Mouse (Mus musculus): ENCODE data around the gene Hdac11. TPM values are rescaled to one million over a fixed set of nuclear protein-coding genes. Genes with fewer than 3 reads are reported as not detected.
A peak's percentile ranks its signal among the peaks of the same experiment; 100 is the strongest.

Hdac11 gene
- polyA plus RNA-seq, 1 experiment from 2014 or later, result 13.2 TPM

- no peak overlapping the region for H3K9ac ChIP-seq (ENCODE audit: low read depth, low read length)
- DNase-seq (ENCODE audit: low spot score), result peak; percentile 51
Measured at GRCm38 (mm10) chr6:91146443-91147151, 9.9 kb upstream of the Hdac11 start.

GRCm38 (mm10) chr6:91147152-91147770 is 9.2 kb upstream of the Hdac11 start:
- H3K36me3 ChIP-seq (ENCODE audit: control insufficient read depth, insufficient read depth, low read length), result no peaks in the 10 kb centered on the region
- H3K9me3 ChIP-seq (ENCODE audit: control insufficient read depth, low read length), result no peaks in the 10 kb centered on the region
- no peak overlapping the region for H3K4me2 ChIP-seq (replicated peaks; ENCODE audit: low read depth, low read length)
- ATAC-seq (ENCODE audit: low FRiP score) (peak; percentile 93), DNase-seq (ENCODE audit: low spot score) (peak; percentile 70)
- WGBS, result 80% methylated on average over 2 of the region's 2 CpGs
- H3K4me3 ChIP-seq (ENCODE audit: low read depth, low read length), result no peak overlapping the region
- H3K9ac ChIP-seq (ENCODE audit: low read depth, low read length), result no peak overlapping the region
- H3K4me1 ChIP-seq (replicated peaks; ENCODE audit: control insufficient read depth, insufficient read depth, low read length), result peaks cover 10% of the 10 kb centered on the region; the same call in 1 of the 2 replicates
- H3K27ac ChIP-seq (ENCODE audit: low read depth, low read length), result peak overlapping the region; percentile 77
- no peaks in the 10 kb centered on the region for H3K27me3 ChIP-seq (ENCODE audit: control insufficient read depth, insufficient read depth, low read length)

More at GRCm38 (mm10) chr6:91146443-91147151, 9.9 kb upstream of the Hdac11 start:
- H3K4me2 ChIP-seq (replicated peaks; ENCODE audit: low read depth, low read length), result no peak overlapping the region
- peak overlapping the region; percentile 77 for H3K27ac ChIP-seq (ENCODE audit: low read depth, low read length)
- ATAC-seq (ENCODE audit: low FRiP score), result peak; percentile 90
- H3K27me3 ChIP-seq (ENCODE audit: control insufficient read depth, insufficient read depth, low read length), result no peaks in the 10 kb centered on the region
- no peak overlapping the region for H3K4me3 ChIP-seq (ENCODE audit: low read depth, low read length)
- peaks cover 10% of the 10 kb centered on the region; the same call in 1 of the 2 replicates for H3K4me1 ChIP-seq (replicated peaks; ENCODE audit: control insufficient read depth, insufficient read depth, low read length)
- no peaks in the 10 kb centered on the region for H3K36me3 ChIP-seq (ENCODE audit: control insufficient read depth, insufficient read depth, low read length)
- WGBS, result 35% methylated on average over 5 of the region's 5 CpGs
- no peaks in the 10 kb centered on the region for H3K9me3 ChIP-seq (ENCODE audit: control insufficient read depth, low read length)

- Histone ChIP-seq H3K4me3 (ENCODE audit: low read depth, low read length) (no peak overlapping the region), H3K36me3 (ENCODE audit: control insufficient read depth, insufficient read depth, low read length) (no peaks in the 10 kb centered on the region), H3K27ac (ENCODE audit: low read depth, low read length) (peak overlapping the region; percentile 19; the same call in 1 of the 2 replicates), H3K4me2 (replicated peaks; ENCODE audit: low read depth, low read length) (0 out of 2 replicates have a peak overlapping the region, but pooled peaks have one; percentile 24), H3K9me3 (ENCODE audit: control insufficient read depth, low read length) (no peaks in the 10 kb centered on the region), H3K27me3 (ENCODE audit: control insufficient read depth, insufficient read depth, low read length) (no peaks in the 10 kb centered on the region), H3K4me1 (replicated peaks; ENCODE audit: control insufficient read depth, insufficient read depth, low read length) (peaks cover 8% of the 10 kb centered on the region), H3K9ac (ENCODE audit: low read depth, low read length) (no peak overlapping the region; the same call in 1 of the 2 replicates)
- ATAC-seq (ENCODE audit: low FRiP score) (no peak), DNase-seq (ENCODE audit: low spot score) (peak; percentile 22)
- 38% methylated on average over 7 of the region's 7 CpGs for WGBS
Measured at GRCm38 (mm10) chr6:91152892-91153548, 3.4 kb upstream of the Hdac11 start.

- 2% methylated on average over 10 of the region's 10 CpGs for WGBS
- ATAC-seq (ENCODE audit: low FRiP score) (peak; percentile 46; the same call in 1 of the 2 replicates), DNase-seq (ENCODE audit: low spot score) (peak; percentile 73)
- no peaks in the 10 kb centered on the region for H3K27me3 ChIP-seq (ENCODE audit: control insufficient read depth, insufficient read depth, low read length)
- peaks cover 10% of the 10 kb centered on the region for H3K4me1 ChIP-seq (replicated peaks; ENCODE audit: control insufficient read depth, insufficient read depth, low read length)
- no peaks in the 10 kb centered on the region for H3K36me3 ChIP-seq (ENCODE audit: control insufficient read depth, insufficient read depth, low read length)
- H3K9ac ChIP-seq (ENCODE audit: low read depth, low read length), result no peak overlapping the region
- H3K27ac ChIP-seq (ENCODE audit: low read depth, low read length), result peak overlapping the region; percentile 19; the same call in 1 of the 2 replicates
- peak overlapping the region; percentile 19; the same call in 1 of the 2 replicates for H3K4me3 ChIP-seq (ENCODE audit: low read depth, low read length)
- H3K9me3 ChIP-seq (ENCODE audit: control insufficient read depth, low read length), result no peaks in the 10 kb centered on the region
- H3K4me2 ChIP-seq (replicated peaks; ENCODE audit: low read depth, low read length), result peak overlapping the region; percentile 24; the same call in 1 of the 2 replicates
Measured at GRCm38 (mm10) chr6:91153549-91154064, 2.9 kb upstream of the Hdac11 start.

- H3K9me3 ChIP-seq (ENCODE audit: control insufficient read depth, low read length), result no peaks in the 10 kb centered on the region
- H3K4me2 ChIP-seq (replicated peaks; ENCODE audit: low read depth, low read length), result no peak overlapping the region
- H3K36me3 ChIP-seq (ENCODE audit: control insufficient read depth, insufficient read depth, low read length), result no peaks in the 10 kb centered on the region
- peaks cover 10% of the 10 kb centered on the region for H3K4me1 ChIP-seq (replicated peaks; ENCODE audit: control insufficient read depth, insufficient read depth, low read length)
- H3K9ac ChIP-seq (ENCODE audit: low read depth, low read length), result no peak overlapping the region
- ATAC-seq (ENCODE audit: low FRiP score) (no peak), DNase-seq (ENCODE audit: low spot score) (no peak)
- no peak overlapping the region for H3K4me3 ChIP-seq (ENCODE audit: low read depth, low read length)
- H3K27ac ChIP-seq (ENCODE audit: low read depth, low read length), result no peak overlapping the region
- 59% methylated on average over 4 of the region's 4 CpGs for WGBS
- no peaks in the 10 kb centered on the region for H3K27me3 ChIP-seq (ENCODE audit: control insufficient read depth, insufficient read depth, low read length)
Measured at GRCm38 (mm10) chr6:91154685-91155084, 1.8 kb upstream of the Hdac11 start.

GRCm38 (mm10) chr6:91155286-91155685 is 1.2 kb upstream of the Hdac11 start:
- DNase-seq (ENCODE audit: low spot score) (no peak), ATAC-seq (ENCODE audit: low FRiP score) (no peak)
- no peaks in the 10 kb centered on the region for H3K9me3 ChIP-seq (ENCODE audit: control insufficient read depth, low read length)
- H3K27me3 ChIP-seq (ENCODE audit: control insufficient read depth, insufficient read depth, low read length), result no peaks in the 10 kb centered on the region
- peaks cover 10% of the 10 kb centered on the region for H3K4me1 ChIP-seq (replicated peaks; ENCODE audit: control insufficient read depth, insufficient read depth, low read length)
- H3K27ac ChIP-seq (ENCODE audit: low read depth, low read length), result no peak overlapping the region
- H3K4me2 ChIP-seq (replicated peaks; ENCODE audit: low read depth, low read length), result no peak overlapping the region
- WGBS, result 86% methylated on average over 3 of the region's 3 CpGs
- no peak overlapping the region for H3K4me3 ChIP-seq (ENCODE audit: low read depth, low read length)
- no peak overlapping the region for H3K9ac ChIP-seq (ENCODE audit: low read depth, low read length)
- no peaks in the 10 kb centered on the region for H3K36me3 ChIP-seq (ENCODE audit: control insufficient read depth, insufficient read depth, low read length)

- peaks cover 10% of the 10 kb centered on the region for H3K4me1 ChIP-seq (replicated peaks; ENCODE audit: control insufficient read depth, insufficient read depth, low read length)
- H3K36me3 ChIP-seq (ENCODE audit: control insufficient read depth, insufficient read depth, low read length), result no peaks in the 10 kb centered on the region
- DNase-seq (ENCODE audit: low spot score) (no peak), ATAC-seq (ENCODE audit: low FRiP score) (peak; percentile 4; the same call in 1 of the 2 replicates)
- H3K9me3 ChIP-seq (ENCODE audit: control insufficient read depth, low read length), result no peaks in the 10 kb centered on the region
- H3K9ac ChIP-seq (ENCODE audit: low read depth, low read length), result no peak overlapping the region
- peak overlapping the region; percentile 83 for H3K27ac ChIP-seq (ENCODE audit: low read depth, low read length)
- no peak overlapping the region; the same call in 1 of the 2 replicates for H3K4me3 ChIP-seq (ENCODE audit: low read depth, low read length)
- no peaks in the 10 kb centered on the region for H3K27me3 ChIP-seq (ENCODE audit: control insufficient read depth, insufficient read depth, low read length)
- H3K4me2 ChIP-seq (replicated peaks; ENCODE audit: low read depth, low read length), result peak overlapping the region; percentile 76
- 17% methylated on average over 4 of the region's 4 CpGs for WGBS
Measured at GRCm38 (mm10) chr6:91156062-91156461, 403 bp upstream of the Hdac11 start.

GRCm38 (mm10) chr6:91157237-91157570 is 739 bp downstream of the Hdac11 start:
- H3K9ac ChIP-seq (ENCODE audit: low read depth, low read length), result peak overlapping the region; percentile 78
- no peaks in the 10 kb centered on the region for H3K9me3 ChIP-seq (ENCODE audit: control insufficient read depth, low read length)
- H3K36me3 ChIP-seq (ENCODE audit: control insufficient read depth, insufficient read depth, low read length), result no peaks in the 10 kb centered on the region
- peaks cover 10% of the 10 kb centered on the region for H3K4me1 ChIP-seq (replicated peaks; ENCODE audit: control insufficient read depth, insufficient read depth, low read length)
- 44% methylated on average over 6 of the region's 6 CpGs for WGBS
- no peak for DNase-seq (ENCODE audit: low spot score)
- H3K4me2 ChIP-seq (replicated peaks; ENCODE audit: low read depth, low read length), result peak overlapping the region; percentile 76
- H3K27ac ChIP-seq (ENCODE audit: low read depth, low read length), result peak overlapping the region; percentile 83; the same call in 1 of the 2 replicates
- ATAC-seq (ENCODE audit: low FRiP score), result no peak; the same call in 1 of the 2 replicates
- no peaks in the 10 kb centered on the region for H3K27me3 ChIP-seq (ENCODE audit: control insufficient read depth, insufficient read depth, low read length)
- peak overlapping the region; percentile 65 for H3K4me3 ChIP-seq (ENCODE audit: low read depth, low read length)

Measured in hindbrain, embryonic 11.5 days (tissue).